Mouse (Mus musculus) adrenal gland (tissue): ENCODE results near the gene Pisd.
"Not testable (repeated sequence)": the region's sequence is repeated elsewhere in the genome, so short reads cannot be mapped to it uniquely, and the experiment has no call there.

Experiments
- intact Hi-C: fragments of 180-260 bp; cut with DNase I; formaldehyde crosslinking; loops from one replicate; pipeline ENCODE4 v1.15.1; 2025
- long read RNA-seq, 2 experiments: library from polyadenylated mRNA; unstranded; transcript quantifications; one replicate each; pipeline ENCODE4 v2.0.0; 2020; ENCODE audit warnings: borderline replicate concordance in 1 of 2; ENCODE audit not compliant: insufficient replicate concordance in 1 of 2

Pisd gene
- long read RNA-seq, experiment 1, transcript Pisd-201 (8 exons, 2,183 nt) = major isoform, 58 of 71 reads
- long read RNA-seq, experiment 1, partial matches to known transcripts = 3 of 71 reads
- long read RNA-seq, experiment 1, other reads (novel, unspliced or antisense) = 10 of 71 reads
- long read RNA-seq, experiment 2, transcript Pisd-201 (8 exons, 2,183 nt) = major isoform, 61 of 73 reads
- long read RNA-seq, experiment 2, partial matches to known transcripts = 0 of 73 reads
- long read RNA-seq, experiment 2, other reads (novel, unspliced or antisense) = 12 of 73 reads

DNA sequence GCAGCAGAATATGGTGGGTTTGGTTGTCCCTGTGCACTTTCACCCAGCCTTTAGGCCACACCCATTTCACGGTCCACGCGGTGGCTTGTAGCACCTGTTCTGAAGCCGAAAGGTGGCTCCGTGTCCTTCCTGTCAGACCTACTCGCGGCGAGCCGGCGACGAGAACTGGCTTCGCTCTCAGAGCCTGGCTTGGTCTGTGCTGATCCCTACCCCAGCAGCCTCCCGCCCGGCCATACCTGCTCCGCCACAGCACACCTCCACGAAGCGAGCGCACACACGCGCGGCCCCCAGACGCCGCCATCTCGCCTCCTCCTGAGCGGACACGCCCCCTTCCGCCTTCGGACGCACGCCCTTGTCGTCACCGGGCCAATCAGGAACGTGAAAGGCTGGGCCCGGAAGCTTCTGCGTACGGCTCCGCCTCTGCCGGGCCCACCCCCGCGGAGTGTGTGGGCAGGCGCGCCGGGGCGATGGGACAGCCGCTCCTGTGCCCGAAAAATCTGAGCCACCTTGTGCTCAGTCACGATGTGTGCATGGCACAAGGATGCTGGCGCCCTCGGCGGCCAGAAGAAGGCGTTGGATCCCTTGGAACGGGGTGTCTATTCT, at the start of gene Pisd:
Gene Pisd (minus strand): TSS at position 334 of the 603 bp plus-strand sequence.
- intact Hi-C loops = no loop called here

DNA sequence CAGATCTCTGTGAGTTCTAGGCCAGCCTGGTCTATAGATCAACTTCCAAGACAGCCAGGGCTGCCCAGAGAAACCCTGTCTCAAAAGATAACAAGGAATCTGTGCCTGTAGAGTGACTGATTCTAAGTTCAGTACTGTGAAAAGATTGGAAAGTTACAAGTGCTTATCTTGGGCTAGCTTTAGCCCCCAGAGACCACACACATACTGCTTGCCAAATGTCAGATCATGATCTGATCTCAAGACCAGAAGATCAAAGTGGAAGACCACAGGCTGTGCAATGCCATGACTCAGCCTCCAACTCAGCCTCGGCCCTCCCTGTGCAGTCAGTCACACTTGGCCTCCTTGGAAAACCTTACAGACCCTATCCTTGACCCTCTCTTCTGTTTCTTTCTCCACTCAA, 49.1 kb upstream of the Pisd start:
- intact Hi-C loops = no loop called here

- intact Hi-C loops = no loop called here
Observed at GRCm38 (mm10) chr5:32830054-32830453, 44.6 kb upstream of the Pisd start.

GRCm38 (mm10) chr5:32828766-32829165, 43.3 kb upstream of the Pisd start:
- intact Hi-C loops = not testable (repeated sequence)

DNA sequence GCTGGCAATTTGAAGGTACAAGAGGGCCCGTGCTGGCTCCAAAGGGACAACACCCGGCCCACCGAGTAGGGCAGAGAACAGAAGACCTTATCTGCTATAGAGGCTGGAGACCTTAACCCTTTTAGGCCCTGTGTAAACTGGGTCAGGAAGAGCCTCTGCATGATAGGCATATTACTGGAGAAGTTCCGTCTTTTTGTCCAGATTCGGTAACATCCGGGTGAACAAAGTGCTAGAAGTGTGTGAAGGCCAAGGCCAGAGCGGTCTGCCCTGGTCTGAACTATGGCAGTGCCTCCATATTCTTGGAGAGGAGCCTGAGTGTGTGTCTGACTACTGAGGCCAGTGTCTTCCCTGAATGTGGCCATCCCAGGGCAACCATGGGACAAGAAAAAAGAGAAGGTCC, 41.6 kb upstream of the Pisd start, which contains the start of gene Gm20671:
Gene Gm20671 (minus strand): TSS at position 101 of the 400 bp plus-strand sequence.
- intact Hi-C loops = no loop called here

GRCm38 (mm10) chr5:32820471-32820870, 35.0 kb upstream of the Pisd start:
- intact Hi-C loops = no loop called here

DNA sequence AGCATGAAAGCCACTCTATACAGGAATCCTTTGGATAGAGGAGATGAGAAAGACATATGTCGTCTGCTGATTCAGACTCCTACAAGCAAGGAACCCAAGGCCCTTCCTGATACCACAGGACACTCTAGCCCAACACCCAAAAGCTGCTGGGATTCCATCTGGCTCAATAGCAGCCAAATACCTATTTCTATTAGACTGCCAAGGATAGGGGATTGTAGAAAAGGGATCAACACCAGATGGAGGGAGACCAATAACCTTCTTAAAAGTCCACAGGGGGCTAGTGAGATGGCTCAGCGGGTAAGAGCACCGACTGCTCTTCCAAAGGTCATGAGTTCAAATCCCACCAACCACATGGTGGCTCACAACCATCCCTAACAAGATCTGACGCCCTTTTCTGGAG, 29.9 kb upstream of the Pisd start:
- intact Hi-C loops = loop anchor here (5.0 kb wide), 1 partner anchor 37 kb away; the partner anchor contains the start of gene Prr14l

DNA sequence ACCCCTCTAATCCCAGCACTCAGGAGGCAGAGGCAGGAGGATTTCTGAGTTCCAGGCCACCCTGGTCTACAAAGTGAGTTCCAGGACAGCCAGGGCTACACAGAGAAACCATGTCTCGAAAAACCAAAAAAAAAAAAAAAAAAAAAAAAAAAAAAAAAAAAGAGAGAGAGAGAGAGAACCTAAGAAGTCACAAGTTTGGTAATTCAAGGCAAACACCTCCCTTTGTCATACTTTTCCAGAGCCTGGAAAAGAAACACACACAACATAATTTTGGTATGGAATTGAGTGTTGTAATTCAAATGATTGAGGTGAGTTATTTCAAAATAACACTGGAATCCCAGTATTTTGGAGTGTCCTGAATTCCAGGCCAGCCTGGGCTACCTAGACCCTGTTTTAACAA, 1.0 kb upstream of the Pisd start:
- intact Hi-C loops = not testable (repeated sequence)

DNA sequence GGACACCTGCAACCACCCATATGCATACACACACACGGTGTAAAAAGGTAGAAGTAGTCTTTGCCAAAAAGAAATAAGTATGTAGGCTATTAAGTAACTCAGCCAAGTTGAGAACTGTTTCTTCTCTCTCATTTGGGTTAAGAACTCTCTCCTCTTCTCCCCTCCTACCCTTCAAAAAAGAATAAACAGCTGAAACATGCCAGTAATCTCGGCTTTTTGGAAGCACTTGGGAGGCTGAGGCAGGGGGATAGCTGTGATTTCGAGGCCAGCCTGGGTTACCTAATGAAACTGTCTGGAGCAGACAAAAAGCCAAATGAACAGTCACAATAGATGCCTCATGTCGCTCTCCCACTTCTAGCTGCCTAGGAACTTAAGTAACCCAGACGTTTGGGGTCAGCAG, 720 bp downstream of the Pisd start:
- intact Hi-C loops = no loop called here

- intact Hi-C loops = no loop called here
Observed at GRCm38 (mm10) chr5:32781596-32781995, 3.9 kb downstream of the Pisd start.

- intact Hi-C loops = no loop called here
Observed at GRCm38 (mm10) chr5:32778168-32778567, 7.3 kb downstream of the Pisd start.

DNA sequence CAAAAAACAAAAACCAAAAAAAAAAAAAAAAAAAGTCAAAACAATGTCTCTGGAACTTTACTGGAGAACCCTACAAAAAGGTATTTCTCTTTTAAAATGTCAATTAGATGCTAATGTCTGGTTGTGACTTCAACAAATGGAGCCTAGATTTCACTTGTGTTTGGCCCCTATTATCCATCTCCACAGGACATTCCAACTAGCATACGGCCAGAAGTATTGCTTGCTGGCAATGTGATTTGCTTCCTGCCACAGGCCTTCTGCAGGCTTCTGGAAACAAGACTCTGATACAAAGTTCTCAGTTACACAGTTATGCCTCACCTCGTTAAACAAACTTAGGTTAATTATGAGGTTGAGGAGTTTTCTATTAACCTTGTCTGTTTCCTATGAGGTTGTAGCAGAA, 13.1 kb downstream of the Pisd start:
- intact Hi-C loops = no loop called here

GRCm38 (mm10) chr5:32767636-32768373, 17.6 kb downstream of the Pisd start:
- intact Hi-C loops = no loop called here

- intact Hi-C loops = no loop called here
Observed at GRCm38 (mm10) chr5:32767004-32767403, 18.4 kb downstream of the Pisd start.

DNA sequence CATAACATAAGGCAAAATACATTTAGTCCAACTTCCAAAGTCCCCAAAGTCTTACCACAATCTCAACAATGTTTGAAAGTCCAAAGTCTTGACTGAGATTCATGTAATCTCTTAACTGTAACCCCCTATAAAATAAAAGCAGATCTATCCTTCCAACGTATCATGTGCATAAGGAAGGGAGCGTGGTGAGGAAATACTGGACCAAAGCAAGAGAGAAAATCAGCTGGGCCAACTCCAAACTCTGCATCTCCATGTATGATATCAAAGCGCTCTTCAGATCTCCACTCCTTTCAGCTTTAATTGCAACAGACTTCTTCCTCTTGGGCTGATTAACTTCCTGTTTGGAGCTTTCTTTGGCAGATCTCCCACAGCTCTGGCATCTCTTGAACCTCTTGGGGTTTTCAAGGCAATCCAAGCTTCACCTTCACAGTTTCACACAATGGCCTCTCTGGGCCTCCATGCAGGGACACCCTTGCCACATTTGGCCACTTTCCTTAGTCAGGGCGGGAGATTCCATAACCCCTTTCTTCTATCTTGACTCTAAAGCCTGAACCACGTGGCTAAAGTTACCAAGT, 23.8 kb downstream of the Pisd start:
- intact Hi-C loops = no loop called here

DNA sequence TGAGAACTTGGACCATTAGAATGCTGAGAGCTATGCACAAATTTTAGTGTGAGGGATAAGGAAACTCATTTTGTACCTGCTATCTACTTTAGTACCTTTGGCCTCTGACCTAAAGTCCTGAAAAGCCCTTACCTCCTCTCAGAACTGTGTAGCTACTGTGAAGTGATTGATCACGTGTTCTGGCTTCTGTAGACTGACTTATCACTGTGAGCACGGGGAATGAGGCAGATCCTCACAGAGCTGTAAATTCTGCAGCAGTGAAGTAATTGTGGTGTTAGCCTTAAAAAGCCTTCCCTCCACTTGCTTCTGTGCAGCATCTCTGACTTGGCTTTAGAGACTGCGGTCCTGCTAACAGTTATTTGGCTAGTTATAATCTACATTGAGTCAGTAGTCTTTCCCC, 24.7 kb downstream of the Pisd start:
- intact Hi-C loops = no loop called here

DNA sequence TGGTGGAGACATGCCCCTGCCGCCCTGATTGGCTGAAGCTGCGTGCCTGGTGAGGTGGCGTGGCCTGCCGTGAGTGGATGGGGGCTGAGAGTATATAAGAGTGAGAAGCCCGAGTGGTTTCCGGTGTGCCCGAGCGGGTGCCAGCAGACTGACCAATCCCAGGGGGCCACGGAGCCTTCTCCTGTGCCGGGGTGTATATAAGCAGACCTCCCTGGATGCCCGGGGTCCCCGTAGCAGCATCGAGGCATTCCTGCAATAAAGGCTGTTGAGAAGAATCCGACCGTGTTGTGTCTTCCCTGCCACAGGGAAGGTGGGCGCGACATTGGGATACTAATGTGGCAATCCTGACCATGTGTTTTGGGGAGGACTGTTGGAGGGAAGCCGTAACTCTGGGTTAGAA, 25.1 kb downstream of the Pisd start:
- intact Hi-C loops = not testable (repeated sequence)

DNA sequence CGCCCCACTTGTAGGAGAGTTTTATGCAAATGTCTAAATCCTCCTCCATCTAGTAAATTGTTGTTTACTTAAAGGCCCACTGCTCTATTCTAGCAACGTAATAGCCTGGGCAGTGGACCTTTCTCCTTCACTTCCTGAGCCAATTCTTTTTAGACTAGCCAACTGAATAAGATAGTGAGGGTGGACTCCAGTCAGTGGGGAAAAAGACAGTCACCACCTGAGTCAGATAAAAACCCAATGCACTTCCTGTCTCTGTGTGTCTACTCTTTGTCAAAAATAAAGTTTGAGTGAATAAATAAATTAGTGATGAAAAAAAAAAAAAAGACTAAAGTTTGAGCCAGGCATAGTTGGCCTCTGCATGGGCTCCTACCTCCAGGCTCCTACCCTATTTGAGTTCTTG, 25.8 kb downstream of the Pisd start:
- intact Hi-C loops = no loop called here

- intact Hi-C loops = no loop called here
Observed at GRCm38 (mm10) chr5:32756141-32756540, 29.3 kb downstream of the Pisd start.

GRCm38 (mm10) chr5:32751736-32752135, 33.7 kb downstream of the Pisd start:
- intact Hi-C loops = no loop called here

DNA sequence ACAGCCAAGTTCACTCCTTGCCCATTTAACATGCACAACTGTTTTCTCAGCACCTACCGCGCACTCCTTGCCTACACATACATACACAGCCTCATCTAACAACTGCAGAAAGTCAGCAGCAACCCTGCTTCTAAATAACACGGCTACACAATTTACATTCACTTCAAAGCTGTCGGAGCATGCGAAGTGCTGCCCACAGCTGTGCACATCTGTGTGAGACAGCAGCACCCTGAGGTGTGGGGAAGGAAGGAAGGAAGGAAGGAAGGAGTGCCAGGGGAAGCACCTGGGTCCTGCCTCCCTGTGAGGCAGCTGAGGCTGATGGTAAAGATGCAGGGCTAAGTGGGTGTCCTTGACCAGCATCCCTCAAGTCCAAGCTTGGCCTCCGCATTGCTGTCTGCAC, 36.5 kb downstream of the Pisd start:
- intact Hi-C loops = no loop called here
